Mouse (Mus musculus) testis, postnatal 14 days (tissue): ENCODE measurements at regions not wholly inside any gene's neighbourhood (a gene's known extent, or its start where the extent isn't known, plus 50 kb on each side); places are given as distances from the start of the nearest gene placed in this dataset.
A peak's percentile ranks its signal among the peaks of the same experiment; 100 is the strongest.

Experiments used
- DNase-seq: peaks from one replicate; pipeline ENCODE4 v3.0.0; 2021; ENCODE audit warnings: low spot score

GRCm38 (mm10) chr1:35838625-35839024 is 229.6 kb upstream of the Hs6st1 start:
- no peak for DNase-seq

GRCm38 (mm10) chr1:35839446-35839845 is 228.8 kb upstream of the Hs6st1 start:
- no peak for DNase-seq

- DNase-seq, result no peak
These were observed 226.6 kb upstream of the Hs6st1 start for GRCm38 (mm10) chr1:35841626-35842025.

GRCm38 (mm10) chr1:35842707-35843106 is 225.5 kb upstream of the Hs6st1 start:
- DNase-seq, result no peak

GRCm38 (mm10) chr1:35843566-35843965 is 224.6 kb upstream of the Hs6st1 start:
- no peak for DNase-seq

- peak; percentile 56 for DNase-seq
These were observed 221.8 kb upstream of the Hs6st1 start for GRCm38 (mm10) chr1:35846224-35846936.

GRCm38 (mm10) chr1:35848160-35848954 is 219.8 kb upstream of the Hs6st1 start:
- no peak for DNase-seq

- no peak for DNase-seq
These were observed 218.6 kb upstream of the Hs6st1 start for GRCm38 (mm10) chr1:35849406-35850190.

GRCm38 (mm10) chr1:35850191-35850545 is 218.0 kb upstream of the Hs6st1 start:
- DNase-seq, result no peak

GRCm38 (mm10) chr1:35850566-35851085 is 217.6 kb upstream of the Hs6st1 start:
- DNase-seq, result no peak

- no peak for DNase-seq
These were observed 216.4 kb upstream of the Hs6st1 start for GRCm38 (mm10) chr1:35851681-35852409.

GRCm38 (mm10) chr1:35853018-35853417 is 215.2 kb upstream of the Hs6st1 start:
- no peak for DNase-seq

GRCm38 (mm10) chr1:35855650-35856049 is 212.6 kb upstream of the Hs6st1 start:
- DNase-seq, result no peak

GRCm38 (mm10) chr1:35858342-35858741 is 209.9 kb upstream of the Hs6st1 start:
- no peak for DNase-seq

- DNase-seq, result no peak
These were observed 207.4 kb upstream of the Hs6st1 start for GRCm38 (mm10) chr1:35860779-35861178.

- DNase-seq, result no peak
These were observed 206.0 kb upstream of the Hs6st1 start for GRCm38 (mm10) chr1:35862196-35862595.

GRCm38 (mm10) chr1:35862661-35863060 is 205.5 kb upstream of the Hs6st1 start:
- DNase-seq, result no peak

GRCm38 (mm10) chr1:35864246-35864645 is 204.0 kb upstream of the Hs6st1 start:
- DNase-seq, result no peak

- DNase-seq, result no peak
These were observed 202.9 kb upstream of the Hs6st1 start for GRCm38 (mm10) chr1:35865263-35865662.

- peak; percentile 36 for DNase-seq
These were observed 201.6 kb upstream of the Hs6st1 start for GRCm38 (mm10) chr1:35866643-35867042.

- DNase-seq, result peak; percentile 78
These were observed 198.6 kb upstream of the Hs6st1 start for GRCm38 (mm10) chr1:35869381-35870143.
